Comparison of ENCODE assay signal across 24 mouse cellular contexts in genomic region chr15:92364592-92364991, GRCm38 (mm10). TPM values are rescaled to one million over a fixed set of nuclear protein-coding genes. Genes with fewer than 3 reads are reported as not detected.
A peak's percentile ranks its signal among the peaks of the same experiment; 100 is the strongest.
DNase-seq lines count a peak whose midpoint lies in the region; ATAC-seq lines count a peak whose summit lies in the region.
"Had no signal": no experiment of that assay in that cellular context is flagged by ENCODE, and none has a peak within 500 bp of the region (broad histone marks: within the 10 kb centered on the region; RNA-seq: fewer than 3 reads in every experiment).

No protein-coding gene starts in this region.

- H3K4me3 ChIP-seq in heart, embryonic 13.5 days = no peak overlapping the region
- no peak overlapping the region for H3K4me3 ChIP-seq in heart, embryonic 16.5 days (ENCODE audit: low read length)
- H3K4me3 ChIP-seq in heart, embryonic 11.5 days (ENCODE audit: low read depth, low read length) = no peak overlapping the region
- H3K4me3 ChIP-seq: forebrain, embryonic 10.5 days had no signal

- no peak overlapping the region for H3K9ac ChIP-seq in heart, embryonic 13.5 days
- H3K9ac ChIP-seq in heart, embryonic 16.5 days (ENCODE audit: low read length) = no peak overlapping the region
- H3K9ac ChIP-seq in heart, embryonic 11.5 days (ENCODE audit: low read depth, low read length) = no peak overlapping the region
- H3K9ac ChIP-seq: hindbrain, embryonic 14.5 days had no signal

- 0 out of 2 replicates have a peak overlapping the region, but pooled peaks have one; percentile 32 for H3K27ac ChIP-seq in heart, embryonic 13.5 days (replicated peaks)
- peak overlapping the region; percentile 77 for H3K27ac ChIP-seq in heart, embryonic 16.5 days (ENCODE audit: low read length)
- H3K27ac ChIP-seq in heart, embryonic 11.5 days (ENCODE audit: low read depth, low read length) = no peak overlapping the region
- H3K27ac ChIP-seq: forebrain, embryonic 10.5 days; hindbrain, embryonic 14.5 days; hindbrain, postnatal 0 days had no signal

- H3K4me2 ChIP-seq in heart, embryonic 13.5 days = peak overlapping the region; percentile 28; the same call in 1 of the 2 replicates
- peak overlapping the region; percentile 49 for H3K4me2 ChIP-seq in heart, embryonic 16.5 days (ENCODE audit: low read depth, low read length)
- H3K4me2 ChIP-seq in heart, embryonic 11.5 days = no peak overlapping the region
- H3K4me2 ChIP-seq: hindbrain, embryonic 14.5 days had no signal

- no peaks in the 10 kb centered on the region for H3K27me3 ChIP-seq in heart, embryonic 13.5 days (replicated peaks)
- no peaks in the 10 kb centered on the region for H3K27me3 ChIP-seq in heart, embryonic 16.5 days (ENCODE audit: control insufficient read depth, insufficient read depth, low read length)
- no peaks in the 10 kb centered on the region for H3K27me3 ChIP-seq in heart, embryonic 11.5 days (ENCODE audit: control insufficient read depth, insufficient read depth, low read length)
- H3K27me3 ChIP-seq: CH12.LX, Patski had no signal

- no peaks in the 10 kb centered on the region for H3K9me3 ChIP-seq in heart, embryonic 13.5 days
- no peaks in the 10 kb centered on the region for H3K9me3 ChIP-seq in heart, embryonic 16.5 days (replicated peaks; ENCODE audit: control insufficient read depth, low read length)
- H3K9me3 ChIP-seq in heart, embryonic 11.5 days (replicated peaks; ENCODE audit: control insufficient read depth, low read length) = no peaks in the 10 kb centered on the region
- H3K9me3 ChIP-seq: forebrain, embryonic 10.5 days; G1E had no signal

- H3K36me3 ChIP-seq in heart, embryonic 13.5 days = no peaks in the 10 kb centered on the region
- no peaks in the 10 kb centered on the region for H3K36me3 ChIP-seq in heart, embryonic 16.5 days (ENCODE audit: control insufficient read depth, insufficient read depth)
- no peaks in the 10 kb centered on the region for H3K36me3 ChIP-seq in heart, embryonic 11.5 days (ENCODE audit: control insufficient read depth, insufficient read depth, low read length)
- H3K36me3 ChIP-seq: forebrain, embryonic 10.5 days had no signal

- peaks cover 9% of the 10 kb centered on the region for H3K4me1 ChIP-seq in heart, embryonic 13.5 days
- no peaks in the 10 kb centered on the region for H3K4me1 ChIP-seq in heart, embryonic 16.5 days (ENCODE audit: control insufficient read depth, insufficient read depth, low read length)
- no peaks in the 10 kb centered on the region for H3K4me1 ChIP-seq in heart, embryonic 11.5 days (ENCODE audit: control insufficient read depth, insufficient read depth, low read length)
- H3K4me1 ChIP-seq: forebrain, embryonic 10.5 days had no signal

- ATAC-seq in heart, embryonic 13.5 days (ENCODE audit: extremely low read depth, insufficient number of reproducible peaks, low FRiP score, low TSS enrichment) = no peak
- peak; percentile 69; the same call in 1 of the 2 replicates for ATAC-seq in heart, embryonic 16.5 days (replicated peaks; ENCODE audit: extremely low read depth, insufficient read depth, low FRiP score)
- no peak for ATAC-seq in heart, embryonic 11.5 days (replicated peaks; ENCODE audit: insufficient number of reproducible peaks, low FRiP score, low TSS enrichment)
- ATAC-seq: hindbrain, postnatal 0 days; inflammation-experienced regulatory T-cells, adult 6 months; intestine, embryonic 16.5 days; Patski had no signal

- peak; percentile 5 to 16 for DNase-seq in heart, adult 18-20 months
- DNase-seq in heart, adult 11 months = no peak
- DNase-seq in heart, adult 9 months (ENCODE audit: low spot score in 2 of 2) = no peak
- DNase-seq: adrenal gland, postnatal 10 days; adrenal gland, postnatal 36 days; B cell, adult 2 months; cerebellum, adult 18-20 months; cerebellum, adult 9-10 months; cerebellum, postnatal 14 days; gastrocnemius, postnatal 25 days; kidney, adult 18-20 months; kidney, adult 9 months had no signal

RNA-seq across cellular contexts. Expression of gene Pdzrn4, which starts 32.1 kb away (rescaled TPM):
- total RNA-seq in heart, adult 18-20 months (2021) = 1 to 10 TPM; 1.2 to 1.4 TPM
- polyA plus RNA-seq in heart, embryonic 13.5 days (2015; fragmentation: Nextera tagmentation; extraction: Ambion mirVana) = 0.74 and 0.79 TPM in 2 replicates
- polyA plus RNA-seq in heart, embryonic 16.5 days (2015; fragmentation: Nextera tagmentation; extraction: Ambion mirVana) = 1.3 and 2.1 TPM in 2 replicates
- 0.64 and 0.68 TPM in 2 replicates for polyA plus RNA-seq in heart, embryonic 11.5 days (2014; fragmentation: Nextera tagmentation; extraction: Ambion mirVana)
- total RNA-seq: adrenal gland, adult 18-20 months; adrenal gland, postnatal 36 days; CH12.LX had no signal
- polyA plus RNA-seq: G1E; inflammation-experienced regulatory T-cells, adult 6 months; Patski had no signal

Comparison
In these comparisons a context has a peak if more than half of its experiments do, and no peak if none do; other contexts are left out.
1. DNase-seq: peak in heart, adult 18-20 months (2 of 2); none in heart, adult 11 months (single experiment) and heart, adult 9 months (0 of 2).